Mouse (Mus musculus) right cerebral cortex, postnatal 36 days (tissue): ENCODE measurements around the gene Coro1a.
"Not testable (repeated sequence)": the region's sequence is repeated elsewhere in the genome, so short reads cannot be mapped to it uniquely, and the experiment has no call there.

Experiments used
- DNase-seq, 2 experiments: peaks; one replicate each; pipeline ENCODE4 v3.0.0; 2022; ENCODE audit warnings: low spot score in 2 of 2, mixed read lengths in 1 of 2

Gene Coro1a

GRCm38 (mm10) chr7:126707442-126708174 is at the start of gene Coro1a:
TSS of gene Coro1a (minus strand) at chr7:126707787.
- DNase-seq = no peak

DNA sequence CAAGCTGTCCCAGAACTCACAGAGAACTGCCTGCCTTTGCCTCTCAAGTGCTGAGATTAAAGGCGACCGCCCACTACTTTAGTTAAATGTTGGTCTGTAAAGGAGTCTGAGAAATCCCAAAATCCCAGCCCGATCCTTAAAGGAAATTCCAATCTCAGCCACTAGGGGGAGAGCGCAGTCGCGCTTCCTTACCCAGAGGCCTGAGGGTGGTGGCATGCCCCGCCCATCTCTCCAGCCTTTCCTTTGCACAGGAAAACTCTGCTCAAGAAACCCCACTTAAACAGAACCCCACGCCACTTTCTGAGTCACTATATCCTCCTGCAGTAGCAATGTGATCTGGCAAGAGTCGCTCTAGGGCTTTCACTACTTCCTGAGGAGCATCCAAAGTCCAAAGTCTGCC is 47.3 kb upstream of the Coro1a start:
- peak in 1 of 2 experiments; percentile 44 for DNase-seq

GRCm38 (mm10) chr7:126749582-126750343 is 42.2 kb upstream of the Coro1a start:
- DNase-seq = no peak

GRCm38 (mm10) chr7:126748824-126749223 is 41.2 kb upstream of the Coro1a start:
- no peak for DNase-seq

DNA sequence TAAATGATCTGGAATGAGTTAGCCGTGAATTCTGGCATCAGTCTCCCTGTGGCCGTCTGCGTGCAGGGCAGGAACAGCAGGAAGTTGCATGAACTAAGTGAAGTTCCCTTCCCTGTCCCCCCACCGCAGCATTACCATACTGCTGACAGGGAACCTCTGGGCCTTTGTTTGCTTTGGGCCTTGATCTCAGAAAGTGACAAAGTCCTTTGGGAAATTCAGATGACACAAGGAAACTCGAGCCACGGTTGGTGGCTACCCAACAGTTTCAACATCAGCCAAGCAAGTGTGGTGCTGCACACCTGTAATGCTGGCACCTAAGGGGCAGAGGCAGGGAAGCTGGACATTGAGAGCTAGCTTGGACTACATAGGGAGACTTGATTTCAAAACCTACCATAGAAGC is 39.2 kb upstream of the Coro1a start:
- DNase-seq = no peak

DNA sequence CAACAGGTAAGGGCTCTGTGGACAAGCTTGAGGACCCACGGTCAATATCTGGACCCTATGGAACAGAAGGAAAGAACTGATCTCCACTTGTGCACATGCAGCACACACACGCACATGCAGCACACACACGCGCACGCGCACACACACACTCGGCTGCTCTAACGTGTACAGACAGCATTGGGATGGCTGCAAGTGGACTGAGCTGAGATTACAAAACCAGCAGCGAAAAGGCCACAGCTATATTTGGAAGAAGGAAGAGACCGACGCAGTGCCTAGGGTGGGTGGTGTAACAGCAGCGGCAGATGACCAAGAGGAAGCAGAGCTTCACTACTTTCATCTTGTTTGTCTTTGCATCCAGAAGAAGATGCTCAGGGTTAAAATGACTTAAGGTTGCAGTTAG is 38.5 kb upstream of the Coro1a start:
- DNase-seq = no peak

- DNase-seq = no peak
These were observed 34.4 kb upstream of the Coro1a start for GRCm38 (mm10) chr7:126741964-126742482.

GRCm38 (mm10) chr7:126741452-126741851 is 33.9 kb upstream of the Coro1a start:
- no peak for DNase-seq

DNA sequence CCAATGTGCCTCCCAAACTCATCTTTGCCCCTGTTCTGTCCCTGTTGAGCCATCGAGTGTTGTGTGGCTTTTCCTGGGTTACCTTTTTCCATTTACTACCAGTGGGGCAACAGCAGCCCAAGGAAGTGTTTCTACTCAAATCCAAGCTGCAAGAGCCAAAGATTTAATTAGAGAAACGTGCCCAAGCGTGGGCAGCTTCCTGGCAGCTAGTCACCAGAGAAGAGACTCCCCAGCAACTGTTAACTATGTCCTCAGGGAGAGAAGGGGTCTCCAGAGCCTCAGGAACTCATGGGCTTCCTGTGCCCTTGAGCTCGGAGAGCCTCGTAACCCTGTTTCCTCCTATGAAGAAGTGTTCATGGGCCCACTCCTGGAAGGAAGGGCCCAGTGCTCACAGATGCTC is 33.4 kb upstream of the Coro1a start:
- no peak for DNase-seq

DNA sequence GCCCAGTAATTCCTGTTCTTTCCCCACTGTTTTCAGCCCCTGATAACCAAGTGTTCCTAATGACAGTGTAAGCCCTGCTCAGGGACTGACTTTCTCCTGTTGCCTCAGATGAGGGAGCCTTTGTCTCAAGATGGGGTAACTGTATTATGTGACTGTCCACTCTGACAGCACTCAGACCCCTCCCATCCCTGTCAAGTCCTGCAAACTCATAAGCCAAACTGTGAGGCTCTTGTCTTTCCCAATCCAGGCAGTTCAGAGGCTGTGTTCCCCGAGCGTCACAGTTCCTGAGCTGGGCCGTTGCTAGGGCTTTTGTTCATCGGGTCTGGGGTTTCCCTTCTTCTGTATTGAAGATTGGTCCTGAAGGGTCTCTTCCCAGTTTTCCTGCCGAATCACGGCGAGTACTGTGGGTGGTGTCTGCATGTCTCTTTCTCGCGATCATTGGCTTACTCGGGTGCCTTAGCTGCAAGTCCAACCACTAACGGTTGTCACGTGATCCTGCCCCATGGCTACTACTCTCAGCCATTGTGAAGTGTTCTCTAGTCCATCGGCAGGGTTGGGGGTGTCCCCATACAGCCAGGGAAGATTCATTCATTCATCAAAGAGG is 32.6 kb upstream of the Coro1a start:
- DNase-seq = no peak

DNA sequence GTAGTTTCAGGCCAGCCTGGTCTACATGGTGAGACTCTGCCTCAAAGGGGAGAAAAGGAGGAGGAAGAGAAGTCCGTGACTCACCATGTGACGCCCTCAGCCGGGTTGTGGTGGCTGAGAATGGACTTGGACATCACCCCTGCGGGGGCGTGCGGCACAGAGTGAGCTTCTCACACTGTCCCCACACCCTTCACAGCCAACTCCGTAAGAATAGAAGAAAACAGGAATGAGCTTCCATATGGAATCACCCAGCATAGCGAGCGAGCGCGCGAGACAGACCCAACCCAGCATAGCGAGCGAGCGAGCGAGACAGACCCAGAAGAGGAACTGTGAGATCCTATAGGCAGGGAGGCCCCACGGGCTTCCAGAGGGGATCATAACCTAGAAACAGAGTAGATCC is 32.0 kb upstream of the Coro1a start:
- DNase-seq = peak; percentile 67 to 84

- DNase-seq = no peak
These were observed 28.5 kb upstream of the Coro1a start for GRCm38 (mm10) chr7:126736122-126736521.

GRCm38 (mm10) chr7:126730256-126730789 is 22.7 kb upstream of the Coro1a start:
- DNase-seq = not testable (repeated sequence)

- DNase-seq = no peak
These were observed 18.1 kb upstream of the Coro1a start for GRCm38 (mm10) chr7:126725667-126726066.

GRCm38 (mm10) chr7:126725077-126725476 is 17.5 kb upstream of the Coro1a start:
- no peak for DNase-seq

DNA sequence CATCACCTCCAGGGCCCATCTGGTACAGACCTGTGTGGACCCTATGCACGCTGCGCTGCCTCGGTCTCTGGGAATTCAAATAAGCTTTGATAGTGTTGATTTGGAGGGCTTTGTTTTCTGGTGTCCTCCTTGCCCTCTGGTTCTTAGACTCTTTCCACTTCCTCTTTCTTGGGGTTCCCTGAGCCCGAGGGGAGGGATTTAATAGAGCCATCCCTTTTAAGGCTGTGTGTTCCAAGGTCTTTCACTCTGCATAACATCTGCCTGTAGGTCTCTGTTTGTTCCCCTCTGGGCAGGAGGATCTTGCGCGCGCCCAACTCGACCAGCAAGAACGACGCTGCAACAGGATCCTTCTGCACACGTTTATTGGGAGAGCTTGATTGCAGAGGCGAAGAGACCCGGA is 14.0 kb upstream of the Coro1a start:
- DNase-seq = no peak

GRCm38 (mm10) chr7:126718787-126719337 is 11.3 kb upstream of the Coro1a start:
- no peak for DNase-seq

DNA sequence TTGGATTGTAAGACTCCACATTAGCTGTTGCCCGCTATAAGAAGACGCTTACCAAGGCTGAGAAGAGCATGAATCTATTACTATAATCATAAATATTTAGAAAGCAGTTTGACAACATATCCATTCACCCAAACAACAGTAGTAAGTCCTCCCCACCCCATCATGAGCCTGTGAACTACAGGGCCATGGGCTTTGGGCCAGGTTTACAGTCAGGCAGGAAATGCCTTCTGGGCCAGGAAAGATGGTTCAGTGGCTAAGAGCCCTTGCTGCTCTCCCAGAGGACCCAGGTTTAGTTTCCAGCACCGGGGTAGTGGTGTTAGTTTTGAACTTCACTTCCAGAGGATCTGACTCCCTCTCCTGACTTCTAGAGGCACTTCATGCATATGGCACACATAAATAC is 10.0 kb upstream of the Coro1a start:
- DNase-seq = no peak

GRCm38 (mm10) chr7:126715679-126716078 is 8.1 kb upstream of the Coro1a start:
- DNase-seq = no peak

DNA sequence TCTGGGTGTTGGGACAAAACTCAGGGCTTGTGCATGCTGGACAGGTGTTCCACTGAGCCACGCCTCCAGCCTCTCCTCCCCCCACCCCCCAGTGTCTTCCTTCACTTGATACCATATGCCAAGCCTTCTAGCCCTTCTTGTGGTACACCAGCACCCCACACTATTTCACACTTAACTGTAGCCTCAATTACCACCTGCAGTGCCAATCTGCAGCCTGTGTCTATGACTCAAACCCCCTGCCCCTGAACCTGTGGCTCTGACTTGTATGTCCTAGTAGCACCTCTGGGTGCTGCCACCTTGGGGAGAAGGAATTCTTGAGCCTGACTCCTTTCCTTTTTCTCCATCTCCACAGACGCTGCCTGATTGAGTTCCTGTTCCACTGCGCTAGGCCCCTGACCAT is 4.3 kb upstream of the Coro1a start:
- DNase-seq = no peak

DNA sequence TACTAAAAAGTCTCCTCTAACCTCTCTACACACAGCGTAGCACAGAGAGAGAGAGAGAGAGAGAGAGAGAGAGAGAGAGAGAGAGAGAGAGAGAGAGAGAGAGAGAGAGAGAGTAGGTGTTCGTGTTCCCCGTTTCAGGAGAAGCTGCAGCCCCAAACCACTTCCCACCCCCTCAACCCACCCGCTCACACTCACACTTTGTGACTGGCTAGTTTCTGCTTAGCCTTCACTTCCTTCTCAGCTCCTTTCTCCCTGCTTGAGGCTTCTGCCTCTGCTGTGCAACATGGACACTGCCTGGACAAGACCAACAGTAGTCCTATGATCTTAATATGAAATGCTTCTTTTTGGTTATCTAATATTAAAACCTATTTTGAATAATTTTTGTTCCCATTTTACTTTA is 2.7 kb upstream of the Coro1a start:
- DNase-seq = no peak
